Mouse (Mus musculus): ENCODE measurements around the gene Trim50.

DNA sequence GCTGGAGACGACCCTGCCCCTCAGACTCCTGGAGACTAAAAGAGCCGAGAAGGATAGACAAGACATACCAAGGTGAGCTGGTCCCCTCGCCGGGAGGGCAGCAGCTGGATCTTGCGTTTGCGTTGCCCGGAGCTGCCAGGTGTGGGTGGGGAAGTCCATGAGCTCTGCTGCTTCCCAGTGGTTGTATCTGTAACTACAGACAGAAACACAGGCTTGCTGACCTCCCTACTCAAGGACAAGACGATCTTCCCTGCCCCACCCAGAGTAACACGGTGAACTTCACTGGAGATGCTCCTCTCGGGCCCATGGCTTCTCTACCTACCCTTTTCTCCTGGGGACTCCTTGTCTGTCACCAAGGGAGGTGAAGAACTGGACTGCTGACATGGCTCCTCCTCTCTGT lies 30.7 kb downstream of the Trim50 start:
- no peak for TF ChIP-seq HCFC1 (IDR thresholded peaks at IDR 0.05; ENCODE audit: low read depth, low read length)
- TF ChIP-seq CTCF (conservative IDR thresholded peaks at IDR 0.05 in 1 of 2, IDR thresholded peaks at IDR 0.05 in 1 of 2; ENCODE audit: low read depth in 2 of 2, low read length in 2 of 2): no peak
- TF ChIP-seq ZKSCAN1 (IDR thresholded peaks at IDR 0.05; ENCODE audit: borderline replicate concordance, low read depth, low read length): no peak
- no peak for TF ChIP-seq POLR2A (IDR thresholded peaks at IDR 0.05; ENCODE audit: low read depth, low read length)
- TF ChIP-seq SMC3 (IDR thresholded peaks at IDR 0.05; ENCODE audit: low read depth, low read length): no peak
- no peak for TF ChIP-seq RCOR1 (conservative IDR thresholded peaks at IDR 0.05; ENCODE audit: low read depth, low read length)
- no peak for TF ChIP-seq ZMIZ1 (IDR thresholded peaks at IDR 0.05; ENCODE audit: low read depth, low read length)
- TF ChIP-seq SIN3A (IDR thresholded peaks at IDR 0.05; ENCODE audit: low read length): no peak

All from CH12.LX (cell line).